In genomic region chr6:125350995-125351324, GRCm38 (mm10) we compare ENCODE assay signal across 12 mouse cellular contexts. TPM values are rescaled to one million over a fixed set of nuclear protein-coding genes. Genes with fewer than 3 reads are reported as not detected.
DNase-seq lines count a peak whose midpoint lies in the region; ATAC-seq lines count a peak whose summit lies in the region.
"Had no signal": no experiment of that assay in that cellular context is flagged by ENCODE, and none has a peak within 500 bp of the region (broad histone marks: within the 10 kb centered on the region; RNA-seq: fewer than 3 reads in every experiment).

No protein-coding gene starts in this region.

- H3K27me3 ChIP-seq in kidney, embryonic 15.5 days: no peaks in the 10 kb centered on the region
- no peaks in the 10 kb centered on the region for H3K27me3 ChIP-seq in embryonic facial prominence, embryonic 12.5 days
- peaks cover 23% of the 10 kb centered on the region for H3K27me3 ChIP-seq in hindbrain, embryonic 13.5 days
- peaks cover 27% of the 10 kb centered on the region for H3K27me3 ChIP-seq in midbrain, embryonic 12.5 days

- H3K27ac ChIP-seq in kidney, embryonic 15.5 days: peak overlapping the region; percentile 91
- H3K27ac ChIP-seq in embryonic facial prominence, embryonic 12.5 days: peak overlapping the region; percentile 88; the same call in 1 of the 2 replicates
- no peak overlapping the region for H3K27ac ChIP-seq in hindbrain, embryonic 13.5 days
- H3K27ac ChIP-seq in midbrain, embryonic 12.5 days (replicated peaks): no peak overlapping the region

- ATAC-seq in kidney, embryonic 15.5 days (replicated peaks; ENCODE audit: low FRiP score): no peak
- no peak for ATAC-seq in embryonic facial prominence, embryonic 12.5 days (ENCODE audit: insufficient number of reproducible peaks, insufficient read depth, low FRiP score, low TSS enrichment)
- no peak for ATAC-seq in hindbrain, embryonic 13.5 days (ENCODE audit: low FRiP score)
- no peak for ATAC-seq in midbrain, embryonic 12.5 days (ENCODE audit: low FRiP score, low read depth)

- no peaks in the 10 kb centered on the region for H3K36me3 ChIP-seq in kidney, embryonic 15.5 days
- no peaks in the 10 kb centered on the region for H3K36me3 ChIP-seq in embryonic facial prominence, embryonic 12.5 days
- no peaks in the 10 kb centered on the region for H3K36me3 ChIP-seq in hindbrain, embryonic 13.5 days
- H3K36me3 ChIP-seq in midbrain, embryonic 12.5 days: no peaks in the 10 kb centered on the region
- H3K36me3 ChIP-seq: G1E had no signal

- peak overlapping the region; percentile 71 for H3K4me3 ChIP-seq in kidney, embryonic 15.5 days (replicated peaks)
- H3K4me3 ChIP-seq in embryonic facial prominence, embryonic 12.5 days: peak overlapping the region; percentile 78
- peak overlapping the region; percentile 41 for H3K4me3 ChIP-seq in hindbrain, embryonic 13.5 days
- peak overlapping the region; percentile 45 for H3K4me3 ChIP-seq in midbrain, embryonic 12.5 days

- DNase-seq in kidney, adult 18-20 months: no peak
- no peak for DNase-seq in right cerebral cortex, postnatal 14 days
- DNase-seq in thymus, adult 18-20 months: no peak
- DNase-seq in T-cell, adult 2 months (ENCODE audit: low spot score): no peak
- DNase-seq: cerebellum, adult 8-10 months; kidney, adult 11 months; right cerebral cortex, postnatal 4 days had no signal

- 70% methylated on average over 2 of the region's 2 CpGs for WGBS in kidney, embryonic 15.5 days
- WGBS in embryonic facial prominence, embryonic 12.5 days: 80% methylated on average over 2 of the region's 2 CpGs
- WGBS in hindbrain, embryonic 13.5 days: 92% methylated on average over 2 of the region's 2 CpGs
- WGBS in midbrain, embryonic 12.5 days: 78% methylated on average over 2 of the region's 2 CpGs

- H3K4me1 ChIP-seq in kidney, embryonic 15.5 days: peaks cover 70% of the 10 kb centered on the region
- peaks cover 50% of the 10 kb centered on the region for H3K4me1 ChIP-seq in embryonic facial prominence, embryonic 12.5 days
- peaks cover 45% of the 10 kb centered on the region for H3K4me1 ChIP-seq in hindbrain, embryonic 13.5 days (replicated peaks)
- H3K4me1 ChIP-seq in midbrain, embryonic 12.5 days: peaks cover 39% of the 10 kb centered on the region

- H3K9me3 ChIP-seq in kidney, embryonic 15.5 days (replicated peaks): no peaks in the 10 kb centered on the region
- H3K9me3 ChIP-seq in embryonic facial prominence, embryonic 12.5 days: no peaks in the 10 kb centered on the region
- H3K9me3 ChIP-seq in hindbrain, embryonic 13.5 days: no peaks in the 10 kb centered on the region
- no peaks in the 10 kb centered on the region for H3K9me3 ChIP-seq in midbrain, embryonic 12.5 days

- peak overlapping the region; percentile 80 for H3K9ac ChIP-seq in kidney, embryonic 15.5 days
- H3K9ac ChIP-seq in embryonic facial prominence, embryonic 12.5 days: peak overlapping the region; percentile 83
- no peak overlapping the region for H3K9ac ChIP-seq in hindbrain, embryonic 13.5 days
- H3K9ac ChIP-seq in midbrain, embryonic 12.5 days (replicated peaks): no peak overlapping the region

- peak overlapping the region; percentile 90 for H3K4me2 ChIP-seq in kidney, embryonic 15.5 days
- H3K4me2 ChIP-seq in embryonic facial prominence, embryonic 12.5 days (replicated peaks): peak overlapping the region; percentile 87
- peak overlapping the region; percentile 63 for H3K4me2 ChIP-seq in hindbrain, embryonic 13.5 days
- peak overlapping the region; percentile 58 for H3K4me2 ChIP-seq in midbrain, embryonic 12.5 days (replicated peaks)

RNA-seq across cellular contexts. Expression of gene Tnfrsf1a, which starts 1.8 kb away (rescaled TPM):
- 73.2 and 83.3 TPM in 2 replicates for polyA plus RNA-seq in kidney, embryonic 15.5 days (2015; fragmentation: Nextera tagmentation; extraction: Ambion mirVana)
- polyA plus RNA-seq in embryonic facial prominence, embryonic 12.5 days (2016; fragmentation: Nextera tagmentation; extraction: Ambion mirVana): 49.4 and 51.9 TPM in 2 replicates
- 15.1 and 15.7 TPM in 2 replicates for polyA plus RNA-seq in hindbrain, embryonic 13.5 days (2015; fragmentation: Nextera tagmentation; extraction: Ambion mirVana)
- 17.7 and 22.8 TPM in 2 replicates for polyA plus RNA-seq in midbrain, embryonic 12.5 days (2016; fragmentation: Nextera tagmentation; extraction: Ambion mirVana)

RNA-seq across cellular contexts. Expression of gene Plekhg6, which starts 29.6 kb away (rescaled TPM):
- 4.7 and 4.9 TPM in 2 replicates for polyA plus RNA-seq in kidney, embryonic 15.5 days (2015; fragmentation: Nextera tagmentation; extraction: Ambion mirVana)
- 0.34 and 0.47 TPM in 2 replicates for polyA plus RNA-seq in embryonic facial prominence, embryonic 12.5 days (2016; fragmentation: Nextera tagmentation; extraction: Ambion mirVana)
- polyA plus RNA-seq in hindbrain, embryonic 13.5 days (2015; fragmentation: Nextera tagmentation; extraction: Ambion mirVana): 0.12 TPM in 2 replicates
- polyA plus RNA-seq in midbrain, embryonic 12.5 days (2016; fragmentation: Nextera tagmentation; extraction: Ambion mirVana): 0.05 and 0.17 TPM in 2 replicates
- polyA plus RNA-seq: G1E had no signal

RNA-seq across cellular contexts. Expression of gene Scnn1a, which starts 30.5 kb away (rescaled TPM):
- 4.4 and 4.8 TPM in 2 replicates for polyA plus RNA-seq in kidney, embryonic 15.5 days (2015; fragmentation: Nextera tagmentation; extraction: Ambion mirVana)
- 0.52 and 1.1 TPM in 2 replicates for polyA plus RNA-seq in embryonic facial prominence, embryonic 12.5 days (2016; fragmentation: Nextera tagmentation; extraction: Ambion mirVana)
- polyA plus RNA-seq in hindbrain, embryonic 13.5 days (2015; fragmentation: Nextera tagmentation; extraction: Ambion mirVana): 0.29 and 0.31 TPM in 2 replicates
- 0.41 and 0.43 TPM in 2 replicates for polyA plus RNA-seq in midbrain, embryonic 12.5 days (2016; fragmentation: Nextera tagmentation; extraction: Ambion mirVana)
- polyA plus RNA-seq: G1E had no signal

RNA-seq across cellular contexts. Expression of gene Ltbr, which starts 37.3 kb away (rescaled TPM):
- 58.7 and 62.6 TPM in 2 replicates for polyA plus RNA-seq in kidney, embryonic 15.5 days (2015; fragmentation: Nextera tagmentation; extraction: Ambion mirVana)
- 27.2 and 28.2 TPM in 2 replicates for polyA plus RNA-seq in embryonic facial prominence, embryonic 12.5 days (2016; fragmentation: Nextera tagmentation; extraction: Ambion mirVana)
- 13.5 and 15.2 TPM in 2 replicates for polyA plus RNA-seq in hindbrain, embryonic 13.5 days (2015; fragmentation: Nextera tagmentation; extraction: Ambion mirVana)
- polyA plus RNA-seq in midbrain, embryonic 12.5 days (2016; fragmentation: Nextera tagmentation; extraction: Ambion mirVana): 18.3 and 20.2 TPM in 2 replicates
- polyA plus RNA-seq: G1E had no signal

Comparison
In these comparisons a context has a peak if more than half of its experiments do, and no peak if none do; other contexts are left out.
1. H3K27ac ChIP-seq: peak in kidney, embryonic 15.5 days (single experiment) and embryonic facial prominence, embryonic 12.5 days (single experiment); none in hindbrain, embryonic 13.5 days (single experiment) and midbrain, embryonic 12.5 days (single experiment).
2. H3K9ac ChIP-seq: peak in kidney, embryonic 15.5 days (single experiment) and embryonic facial prominence, embryonic 12.5 days (single experiment); none in hindbrain, embryonic 13.5 days (single experiment) and midbrain, embryonic 12.5 days (single experiment).
3. Peak in every context shown above with its lines, with median percentiles within 50 percentile points of each other: H3K4me2 ChIP-seq and H3K4me3 ChIP-seq.